Mouse (Mus musculus) lung, embryonic 14.5 days (tissue): ENCODE data around the gene Dek. TPM values are rescaled to one million over a fixed set of nuclear protein-coding genes. Genes with fewer than 3 reads are reported as not detected.
A peak's percentile ranks its signal among the peaks of the same experiment; 100 is the strongest.

Experiments used
- ATAC-seq: fragments of 200-750 bp; cut with Nextera tagmentation; 2 replicates; pipeline ENCODE4 v1.8.0; 2017; ENCODE audit warnings: mild to moderate bottlenecking, moderate TSS enrichment, moderate library complexity; ENCODE audit not compliant: insufficient read depth
- DNase-seq: peaks from one replicate; pipeline ENCODE4 v3.0.0-alpha.2; 2015
- H3K27ac ChIP-seq: fragments of 300-500 bp; sonication (generic); 2 replicates; pipeline ENCODE4 v1.5.1; 2014; ENCODE audit warnings: low read depth, mild to moderate bottlenecking, moderate library complexity
- H3K27me3 ChIP-seq: fragments of 300-500 bp; sonication (generic); 2 replicates; pipeline ENCODE4 v1.6.1; 2014; ENCODE audit warnings: low read length, control low read depth; ENCODE audit not compliant: insufficient read depth
- H3K36me3 ChIP-seq: fragments of 300-500 bp; sonication (generic); 2 replicates; pipeline ENCODE4 v1.6.1; 2014; ENCODE audit warnings: control low read depth; ENCODE audit not compliant: insufficient read depth
- H3K4me1 ChIP-seq: fragments of 300-500 bp; sonication (generic); 2 replicates; pipeline ENCODE4 v1.6.1; 2014; ENCODE audit warnings: antibody characterized with exemption, control low read depth; ENCODE audit not compliant: insufficient read depth
- H3K4me2 ChIP-seq: fragments of 300-500 bp; sonication (generic); 2 replicates; pipeline ENCODE4 v1.6.1; 2014; ENCODE audit warnings: mild to moderate bottlenecking
- H3K4me3 ChIP-seq: fragments of 300-500 bp; sonication (generic); 2 replicates; pipeline ENCODE4 v1.5.1; 2014; ENCODE audit warnings: low read depth, low read length
- H3K9ac ChIP-seq: fragments of 300-500 bp; sonication (generic); 2 replicates; pipeline ENCODE4 v1.6.1; 2014
- H3K9me3 ChIP-seq: fragments of 300-500 bp; sonication (generic); 2 replicates; pipeline ENCODE4 v1.6.1; 2016; ENCODE audit warnings: low read depth, low read length, control low read depth
- CTCF ChIP-seq: IDR thresholded peaks from 2 replicates; pipeline ENCODE4 v1.5.1; 2016; ENCODE audit warnings: antibody characterized with exemption, low read depth
- WGBS: fragments of 180-500 bp; shearing (Covaris S2); extraction: QIAGEN DNeasy Blood & Tissue Kit; methylation state at CpG from one replicate; pipeline ENCODE4 v1.1.7; 2014; 5-methylcytosine and 5-hydroxymethylcytosine counted together
- polyA plus RNA-seq: library from polyadenylated mRNA; unstranded; fragments of >200 nt; fragmentation: Nextera tagmentation; extraction: Ambion mirVana; gene quantifications from 2 replicates; pipeline ENCODE4 v1.2.1, GENCODE M21; 2014

Gene Dek
- polyA plus RNA-seq, 1 experiment from 2014 or later: 326 TPM

GRCm38 (mm10) chr13:47096591-47096990 is 9.4 kb downstream of the Dek start:
- 83% methylated on average over 2 of the region's 2 CpGs for WGBS
- no peak overlapping the region for H3K9ac ChIP-seq

DNA sequence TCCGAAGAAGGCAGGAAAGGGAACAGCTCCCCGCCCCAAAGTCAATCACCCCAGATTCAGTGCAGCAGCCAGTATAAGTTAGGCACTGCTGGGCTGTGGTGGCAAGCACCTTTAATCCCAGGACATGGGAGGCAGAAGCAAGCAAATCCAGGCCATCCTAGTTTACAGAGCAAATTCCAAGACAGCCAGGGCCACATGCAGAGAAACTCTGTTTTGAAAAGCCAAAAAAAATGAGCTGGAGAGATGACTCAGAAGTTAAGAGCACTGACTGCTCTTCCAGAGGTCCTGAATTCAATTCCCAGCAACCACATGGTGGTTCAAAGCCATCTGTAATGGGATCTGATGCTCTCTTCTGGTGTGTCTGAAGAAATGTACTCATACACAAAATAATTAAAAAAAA is 12.2 kb downstream of the Dek start:
- Histone ChIP-seq H3K4me2 (no peak overlapping the region), H3K27ac (no peak overlapping the region), H3K9ac (no peak overlapping the region), H3K27me3 (no peaks in the 10 kb centered on the region), H3K36me3 (peaks cover 90% of the 10 kb centered on the region), H3K4me1 (no peaks in the 10 kb centered on the region), H3K4me3 (no peak overlapping the region), H3K9me3 (no peaks in the 10 kb centered on the region)
- TF ChIP-seq CTCF: no peak
- DNase-seq (no peak), ATAC-seq (no peak)
- 91% methylated on average over 2 of the region's 2 CpGs for WGBS

More at GRCm38 (mm10) chr13:47096591-47096990, 9.4 kb downstream of the Dek start:
- Histone ChIP-seq H3K4me2 (no peak overlapping the region), H3K4me1 (no peaks in the 10 kb centered on the region), H3K9me3 (no peaks in the 10 kb centered on the region), H3K4me3 (no peak overlapping the region), H3K27ac (no peak overlapping the region), H3K27me3 (no peaks in the 10 kb centered on the region), H3K36me3 (peaks cover 88% of the 10 kb centered on the region)
- DNase-seq (no peak), ATAC-seq (no peak)
- TF ChIP-seq CTCF: no peak

GRCm38 (mm10) chr13:47089271-47089670 is 16.7 kb downstream of the Dek start:
- 84% methylated on average over 2 of the region's 2 CpGs for WGBS
- Histone ChIP-seq H3K27ac (no peak overlapping the region), H3K4me2 (no peak overlapping the region), H3K9me3 (no peaks in the 10 kb centered on the region), H3K4me3 (no peak overlapping the region), H3K4me1 (no peaks in the 10 kb centered on the region), H3K27me3 (no peaks in the 10 kb centered on the region), H3K9ac (no peak overlapping the region), H3K36me3 (peaks cover 84% of the 10 kb centered on the region)
- DNase-seq: no peak
- no peak for TF ChIP-seq CTCF
- ATAC-seq: no peak

DNA sequence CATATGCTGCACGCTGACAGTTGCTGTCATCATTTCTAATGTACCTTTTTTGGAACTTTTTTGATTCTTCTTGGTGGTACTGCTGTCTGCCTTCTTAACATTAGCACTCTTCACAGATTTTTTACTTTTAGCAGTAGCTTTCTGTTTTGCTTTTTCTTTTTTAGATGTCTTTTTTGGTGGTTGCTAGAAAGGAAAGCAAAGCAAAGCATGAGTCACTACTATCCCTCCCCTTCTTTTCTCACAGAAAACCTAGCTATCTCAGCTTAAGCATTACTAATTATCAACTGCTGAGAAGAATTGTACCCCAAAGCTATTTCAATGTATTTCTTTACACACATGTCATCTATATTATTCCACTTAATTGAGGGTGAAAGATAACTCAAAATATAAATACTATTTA is 17.6 kb downstream of the Dek start:
- Histone ChIP-seq H3K4me3 (no peak overlapping the region), H3K36me3 (peaks cover 79% of the 10 kb centered on the region), H3K27ac (no peak overlapping the region), H3K4me2 (no peak overlapping the region), H3K27me3 (no peaks in the 10 kb centered on the region), H3K9me3 (no peaks in the 10 kb centered on the region), H3K9ac (no peak overlapping the region), H3K4me1 (no peaks in the 10 kb centered on the region)
- no peak for DNase-seq
- ATAC-seq: no peak
- TF ChIP-seq CTCF: no peak
- 87% methylated on average over 1 of the region's 1 CpGs for WGBS

GRCm38 (mm10) chr13:47080905-47081505 is 25.0 kb downstream of the Dek start:
- WGBS: 87% methylated on average over 4 of the region's 4 CpGs
- H3K36me3 ChIP-seq: peaks cover 55% of the 10 kb centered on the region
- peak; percentile 58 for TF ChIP-seq CTCF

DNA sequence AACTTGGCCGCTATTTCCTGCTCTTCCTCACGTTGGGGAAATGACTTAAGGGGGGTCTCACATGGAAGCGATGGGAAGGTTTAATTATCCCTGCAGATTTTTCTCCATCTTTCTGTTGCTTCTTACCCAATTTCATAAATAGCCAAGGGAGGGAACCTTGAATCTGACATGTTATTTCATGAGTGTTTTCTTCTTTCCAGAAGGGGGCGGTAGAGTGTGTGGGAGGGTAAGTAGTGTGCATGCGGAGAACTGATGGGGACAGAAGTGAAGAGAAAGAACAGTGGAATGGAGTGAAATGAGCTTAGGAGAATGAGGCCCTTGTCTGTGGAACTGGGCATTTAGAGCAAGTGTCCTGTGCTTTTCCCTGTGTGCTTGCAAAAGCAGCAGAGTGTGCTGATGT is 27.2 kb downstream of the Dek start:
- peak; percentile 24 for DNase-seq
- Histone ChIP-seq H3K4me3 (no peak overlapping the region), H3K4me2 (no peak overlapping the region), H3K9me3 (no peaks in the 10 kb centered on the region), H3K4me1 (no peaks in the 10 kb centered on the region), H3K9ac (no peak overlapping the region), H3K36me3 (peaks cover 48% of the 10 kb centered on the region), H3K27me3 (no peaks in the 10 kb centered on the region), H3K27ac (no peak overlapping the region)
- TF ChIP-seq CTCF: peak; percentile 39
- 72% methylated on average over 5 of the region's 5 CpGs for WGBS
- ATAC-seq: no peak

More at GRCm38 (mm10) chr13:47080905-47081505, 25.0 kb downstream of the Dek start:
- Histone ChIP-seq H3K9me3 (no peaks in the 10 kb centered on the region), H3K4me2 (no peak overlapping the region), H3K9ac (no peak overlapping the region), H3K4me3 (no peak overlapping the region), H3K27ac (no peak overlapping the region), H3K4me1 (no peaks in the 10 kb centered on the region), H3K27me3 (no peaks in the 10 kb centered on the region)
- peak; percentile 39 for DNase-seq
- no peak for ATAC-seq

GRCm38 (mm10) chr13:47077367-47077766 is 28.6 kb downstream of the Dek start:
- no peak overlapping the region for H3K27ac ChIP-seq
- H3K4me1 ChIP-seq: no peaks in the 10 kb centered on the region
- ATAC-seq (no peak), DNase-seq (no peak)
- H3K9me3 ChIP-seq: no peaks in the 10 kb centered on the region
- peaks cover 45% of the 10 kb centered on the region for H3K36me3 ChIP-seq
- H3K4me2 ChIP-seq: no peak overlapping the region
- no peak for TF ChIP-seq CTCF
- H3K4me3 ChIP-seq: no peak overlapping the region
- no peak overlapping the region for H3K9ac ChIP-seq
- H3K27me3 ChIP-seq: no peaks in the 10 kb centered on the region
